Mouse (Mus musculus) neural tube, embryonic 15.5 days (tissue): Measurements from ENCODE around the gene Gm17078. TPM values are rescaled to one million over a fixed set of nuclear protein-coding genes. Genes with fewer than 3 reads are reported as not detected.
"Not testable (repeated sequence)": the region's sequence is repeated elsewhere in the genome, so short reads cannot be mapped to it uniquely, and the experiment has no call there.

ENCODE experiments used
- ATAC-seq: fragments of 200-750 bp; cut with Nextera tagmentation; 2 replicates; pipeline ENCODE4 v1.8.0; 2017; ENCODE audit warnings: mild to moderate bottlenecking, moderate TSS enrichment, moderate library complexity; ENCODE audit not compliant: low FRiP score
- H3K27ac ChIP-seq: fragments of 300-500 bp; sonication (generic); replicated peaks from 2 replicates; pipeline ENCODE4 v1.5.1; 2015; ENCODE audit warnings: mild to moderate bottlenecking, inconsistent platforms
- H3K27me3 ChIP-seq: fragments of 300-500 bp; sonication (generic); replicated peaks from 2 replicates; pipeline ENCODE4 v1.6.1; 2015; ENCODE audit warnings: inconsistent platforms
- H3K36me3 ChIP-seq: fragments of 300-500 bp; sonication (generic); 2 replicates; pipeline ENCODE4 v1.6.1; 2015; ENCODE audit warnings: inconsistent platforms
- H3K4me1 ChIP-seq: fragments of 300-500 bp; sonication (generic); 2 replicates; pipeline ENCODE4 v1.6.1; 2015; ENCODE audit warnings: inconsistent platforms
- H3K4me2 ChIP-seq: fragments of 300-500 bp; sonication (generic); 2 replicates; pipeline ENCODE4 v1.6.1; 2015; ENCODE audit warnings: inconsistent platforms, mild to moderate bottlenecking, moderate library complexity
- H3K4me3 ChIP-seq: fragments of 300-500 bp; sonication (generic); replicated peaks from 2 replicates; pipeline ENCODE4 v1.5.1; 2015; ENCODE audit warnings: mild to moderate bottlenecking, inconsistent platforms
- H3K9ac ChIP-seq: fragments of 300-500 bp; sonication (generic); replicated peaks from 2 replicates; pipeline ENCODE4 v1.6.1; 2015; ENCODE audit warnings: mild to moderate bottlenecking, inconsistent platforms
- H3K9me3 ChIP-seq: fragments of 300-500 bp; sonication (generic); replicated peaks from 2 replicates; pipeline ENCODE4 v1.6.1; 2016; ENCODE audit warnings: inconsistent platforms
- WGBS: fragments of 180-500 bp; shearing (Covaris S2); methylation state at CpG from one replicate; pipeline ENCODE4 v1.1.7; 2015; ENCODE audit warnings: mixed read lengths; 5-methylcytosine and 5-hydroxymethylcytosine counted together
- polyA plus RNA-seq: library from polyadenylated mRNA; unstranded; fragments of >200 nt; fragmentation: Nextera tagmentation; extraction: Ambion mirVana; gene quantifications from 2 replicates; pipeline ENCODE4 v1.2.1, GENCODE M21; 2015

Gene Gm17078
- polyA plus RNA-seq, result not detected in 2 replicates

- H3K4me1 ChIP-seq, result no peaks in the 10 kb centered on the region
- 93% methylated on average over 1 of the region's 1 CpGs for whole genome bisulfite sequencing
- H3K4me3 ChIP-seq, result no peak within 1 kb of the TSS
- no peaks in the 10 kb centered on the region for H3K36me3 ChIP-seq
- no peak for ATAC-seq
- H3K27me3 ChIP-seq, result no peaks in the 10 kb centered on the region
- no peak within 1 kb of the TSS for H3K9ac ChIP-seq
- H3K4me2 ChIP-seq, result no peak within 1 kb of the TSS
- H3K27ac ChIP-seq, result no peak within 1 kb of the TSS
- H3K9me3 ChIP-seq, result no peaks in the 10 kb centered on the region
These were observed at the start of gene Gm17078 for GRCm38 (mm10) chr14:51611210-51611609. Gene Gm17078, minus strand, starts transcription at chr14:51611310.

DNA sequence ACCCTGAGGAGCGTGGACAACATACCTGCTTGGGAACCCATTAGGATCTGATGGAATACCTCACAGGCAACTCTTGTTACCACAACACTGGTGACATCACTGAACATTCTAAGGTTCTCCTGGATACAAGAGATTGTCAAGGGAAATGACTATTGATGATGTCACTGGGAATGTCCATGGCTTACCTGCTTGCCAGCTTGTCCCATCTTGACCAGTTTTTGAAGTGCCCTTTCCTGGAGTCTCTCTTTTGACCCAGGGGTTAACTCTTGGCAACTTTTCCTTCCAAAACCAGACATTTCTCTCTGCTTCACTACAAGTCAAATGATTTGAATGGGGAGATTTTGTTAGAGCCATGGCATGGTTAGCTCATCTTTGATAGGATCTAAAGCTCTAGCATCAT, 24.5 kb upstream of the Gm17078 start, which contains the start of gene Gm4181:
TSS of gene Gm4181 (minus strand) at position 101 of the 400 bp plus-strand sequence.
- H3K4me3 ChIP-seq, ATAC-seq, H3K27me3 ChIP-seq, H3K4me1 ChIP-seq, H3K4me2 ChIP-seq, H3K36me3 ChIP-seq, H3K27ac ChIP-seq, H3K9me3 ChIP-seq, H3K9ac ChIP-seq: not testable (repeated sequence)
- 89% methylated on average over 1 of the region's 1 CpGs for WGBS

DNA sequence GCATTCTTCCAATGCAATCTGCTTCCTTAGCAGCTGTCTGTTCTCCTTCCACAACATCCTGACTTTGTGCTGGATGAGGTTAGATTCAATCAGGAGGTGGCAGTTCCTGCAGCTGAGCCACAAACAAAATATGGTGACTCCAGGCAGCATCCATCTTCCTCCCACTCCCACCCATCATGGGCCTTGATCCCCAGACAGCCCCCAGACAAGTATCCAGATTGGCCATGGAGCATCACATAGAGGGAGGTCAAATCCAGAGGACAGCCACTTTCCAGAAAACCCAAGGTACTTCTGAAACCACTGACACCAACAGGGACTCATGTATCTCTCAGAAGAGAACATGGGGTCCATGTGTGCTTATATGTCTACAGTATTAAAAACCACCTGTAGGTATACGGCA, 21.3 kb upstream of the Gm17078 start:
- not testable (repeated sequence) for H3K4me3 ChIP-seq, ATAC-seq, H3K27ac ChIP-seq, H3K4me1 ChIP-seq, H3K36me3 ChIP-seq, H3K9ac ChIP-seq, H3K4me2 ChIP-seq, H3K9me3 ChIP-seq, H3K27me3 ChIP-seq
- 89% methylated on average over 1 of the region's 1 CpGs for WGBS

DNA sequence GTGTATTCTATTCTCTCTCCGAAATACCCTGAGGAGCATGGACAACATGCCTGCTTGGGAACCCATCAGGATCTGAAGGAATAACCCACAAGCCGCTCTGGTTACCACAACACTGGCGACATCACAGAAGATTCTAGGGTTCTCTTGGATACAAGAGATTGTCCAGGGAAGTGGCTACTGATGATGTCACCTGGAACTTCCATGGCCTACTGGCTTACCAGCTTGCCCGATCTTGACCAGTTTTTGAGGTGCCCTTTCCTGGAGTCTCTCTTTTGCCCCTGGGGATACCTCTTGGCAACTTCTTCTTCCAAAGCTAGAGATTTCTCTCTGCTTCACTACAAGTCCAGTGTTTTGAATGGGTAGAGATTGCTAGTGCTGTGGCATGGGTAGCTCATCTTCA, 19.1 kb downstream of the Gm17078 start, which contains the start of gene Gm17174:
TSS of gene Gm17174 (minus strand) at position 101 of the 400 bp plus-strand sequence.
- not testable (repeated sequence) for H3K9me3 ChIP-seq, H3K36me3 ChIP-seq, H3K9ac ChIP-seq, H3K4me2 ChIP-seq, H3K27ac ChIP-seq, H3K4me1 ChIP-seq, ATAC-seq, H3K27me3 ChIP-seq, H3K4me3 ChIP-seq
- 95% methylated on average over 4 of the region's 4 CpGs for WGBS

DNA sequence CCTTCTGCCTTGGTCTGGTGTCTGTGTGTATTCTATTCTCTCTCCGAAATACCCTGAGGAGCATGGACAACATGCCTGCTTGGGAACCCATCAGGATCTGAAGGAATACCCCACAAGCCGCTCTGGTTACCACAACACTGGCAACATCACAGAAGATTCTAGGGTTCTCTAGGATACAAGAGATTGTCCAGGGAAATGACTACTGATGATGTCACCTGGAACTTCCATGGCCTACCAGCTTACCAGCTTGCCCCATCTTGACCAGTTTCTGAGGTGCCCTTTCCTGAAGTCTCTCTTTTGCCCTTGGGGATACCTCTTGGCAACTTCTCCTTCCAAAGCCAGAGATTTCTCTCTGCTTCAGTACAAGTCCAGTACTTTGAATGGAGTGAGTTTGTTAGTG, 37.1 kb downstream of the Gm17078 start, which contains the start of gene Gm17175:
TSS of gene Gm17175 (minus strand) at position 101 of the 400 bp plus-strand sequence.
- not testable (repeated sequence) for H3K36me3 ChIP-seq, H3K4me1 ChIP-seq, H3K27ac ChIP-seq, ATAC-seq, H3K4me3 ChIP-seq, H3K9me3 ChIP-seq, H3K4me2 ChIP-seq, H3K9ac ChIP-seq, H3K27me3 ChIP-seq
- WGBS, result 96% methylated on average over 2 of the region's 2 CpGs

Other genes with a start within 250 kb of the Gm17078 start
- gene Gm7247, start 249.6 kb downstream of the Gm17078 start, polyA plus RNA-seq, result not detected in 2 replicates
- gene Vmn2r88, start 200.5 kb downstream of the Gm17078 start, polyA plus RNA-seq, result not detected in 2 replicates
- not detected in 2 replicates for gene Vmn2r89, start 159.5 kb downstream of the Gm17078 start, polyA plus RNA-seq
- gene Gm5622, start 58.5 kb downstream of the Gm17078 start, polyA plus RNA-seq, result not detected in 2 replicates
- gene Gm17175, start 37.2 kb downstream of the Gm17078 start, polyA plus RNA-seq, result not detected in 2 replicates
- gene Gm17174, start 19.2 kb downstream of the Gm17078 start, polyA plus RNA-seq, result not detected in 2 replicates
- gene Gm4181, start 24.4 kb upstream of the Gm17078 start, polyA plus RNA-seq, result not detected in 2 replicates
- not detected in 2 replicates for gene Gm17079, start 84.2 kb upstream of the Gm17078 start, polyA plus RNA-seq
- not detected in 2 replicates for gene Gm5800, start 105.9 kb upstream of the Gm17078 start, polyA plus RNA-seq
- 0.27 TPM in 1 of 2 replicates, not detected in the other for gene Ang4, start 162.3 kb upstream of the Gm17078 start, polyA plus RNA-seq
- gene AY358078, start 188.7 kb upstream of the Gm17078 start, polyA plus RNA-seq, result not detected in 2 replicates
- 0.42 TPM in 1 of 2 replicates, not detected in the other for gene Ear6, start 242.4 kb upstream of the Gm17078 start, polyA plus RNA-seq